Mouse (Mus musculus) neutrophil, adult 83 days (primary cell): ENCODE measurements around the gene Lrig2. TPM values are rescaled to one million over a fixed set of nuclear protein-coding genes. Genes with fewer than 3 reads are reported as not detected.

Experiments used
- total RNA-seq, 2 experiments: library from RNA; stranded (reverse); gene quantifications; one replicate each; pipeline ENCODE4 v1.2.4; 2023

The Lrig2 gene
- 10 to 100 TPM; 19.7 to 23.5 TPM for total RNA-seq

DNA sequence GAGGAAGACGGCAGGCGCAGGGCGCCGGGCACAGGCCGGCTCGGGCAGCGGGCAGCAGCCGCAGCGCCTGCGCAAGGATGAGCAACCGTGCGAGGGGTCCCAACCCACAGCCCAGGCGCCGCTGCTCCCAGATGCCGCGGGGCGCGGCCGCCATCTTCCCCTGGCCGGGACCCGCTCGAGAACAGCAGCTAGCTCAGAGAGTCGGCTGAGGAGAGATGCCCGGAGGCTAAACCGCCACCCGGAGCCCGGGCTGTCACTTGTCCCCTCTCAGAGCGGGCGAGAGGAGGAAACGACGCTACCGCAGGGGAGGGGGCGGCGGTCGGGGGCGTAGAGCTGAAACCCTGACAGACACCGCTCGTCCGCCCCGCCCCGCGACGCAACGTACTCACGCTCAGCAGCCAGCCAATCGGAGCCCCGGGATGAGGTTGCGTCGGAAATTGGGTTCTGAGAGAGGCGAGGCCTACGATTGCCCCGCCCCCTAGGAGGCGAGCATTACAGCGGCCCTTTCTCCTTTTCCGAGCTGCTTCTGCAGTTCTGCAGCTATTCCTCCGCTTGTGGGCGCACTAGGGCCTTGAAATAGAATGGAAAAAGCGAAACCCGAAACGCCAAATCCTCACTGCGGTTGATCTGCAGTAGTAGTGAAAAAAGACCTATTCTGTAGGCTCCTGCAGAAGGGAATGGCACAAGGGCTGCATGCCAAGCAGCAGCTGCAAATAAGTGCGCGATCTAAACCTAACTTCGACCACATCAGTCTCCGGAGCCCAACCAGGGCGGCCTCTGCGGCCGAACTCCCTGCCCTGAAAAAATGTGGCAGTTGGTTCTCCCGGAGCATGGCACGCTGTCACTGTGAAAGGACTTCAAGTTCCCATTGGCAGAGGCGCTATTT is at the start of gene Lrig2:
TSS of gene Lrig2 (minus strand) at position 381 of the 886 bp plus-strand sequence.

Other genes with a start within 250 kb of the Lrig2 start
- 10 to 100 TPM; 13.4 to 20.8 TPM for gene Slc16a1, start 126.8 kb upstream of the Lrig2 start, total RNA-seq